Mouse (Mus musculus): ENCODE measurements around the gene Myrf.

The Myrf gene

DNA sequence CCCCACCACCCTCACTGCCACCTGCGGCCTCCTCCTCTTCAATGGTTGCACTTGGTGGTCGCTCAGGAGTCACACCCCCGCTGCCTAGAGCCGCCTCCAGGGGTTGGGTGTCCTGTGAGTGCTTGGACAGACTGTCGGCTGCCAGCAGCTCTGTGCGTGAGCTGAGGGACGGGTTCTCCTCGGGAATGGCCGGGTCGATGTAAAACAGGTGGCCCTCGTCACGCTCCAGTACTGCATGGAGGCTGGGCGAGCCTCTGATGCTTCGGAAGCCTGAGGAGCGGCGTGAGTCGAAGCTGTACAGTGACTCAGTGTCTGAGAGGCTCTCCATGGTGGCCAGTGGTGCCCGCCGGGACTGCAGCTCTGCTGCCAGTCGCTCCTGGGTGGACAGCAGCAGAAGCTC lies 7.6 kb upstream of the Myrf start:
- DNase-seq (ENCODE audit: extremely low spot score, low spot score): no peak

DNA sequence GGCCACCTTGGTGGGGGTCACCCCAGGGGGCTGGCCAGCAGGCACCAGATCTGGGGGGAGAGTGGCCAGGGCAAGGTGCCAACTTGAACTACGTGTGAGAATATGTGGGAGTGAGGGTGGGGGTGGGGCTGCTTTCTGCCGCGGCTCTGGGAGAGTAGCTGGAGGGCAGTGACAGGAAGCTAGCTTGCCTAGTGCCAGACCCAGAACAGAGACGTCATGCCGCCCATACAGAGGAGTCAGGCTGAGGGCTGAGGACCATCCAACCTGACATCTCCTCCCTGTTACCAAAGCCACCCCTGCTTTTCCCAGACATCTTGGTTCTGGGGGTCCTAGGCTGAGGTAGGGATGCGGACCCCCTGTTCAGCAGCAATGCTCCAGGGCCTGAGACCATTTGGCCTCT lies 6.6 kb upstream of the Myrf start:
- DNase-seq (ENCODE audit: extremely low spot score, low spot score): no peak

- peak; percentile 56 for DNase-seq (ENCODE audit: extremely low spot score, low spot score)
Measured at GRCm38 (mm10) chr19:10244183-10244582, 3.6 kb upstream of the Myrf start.

DNA sequence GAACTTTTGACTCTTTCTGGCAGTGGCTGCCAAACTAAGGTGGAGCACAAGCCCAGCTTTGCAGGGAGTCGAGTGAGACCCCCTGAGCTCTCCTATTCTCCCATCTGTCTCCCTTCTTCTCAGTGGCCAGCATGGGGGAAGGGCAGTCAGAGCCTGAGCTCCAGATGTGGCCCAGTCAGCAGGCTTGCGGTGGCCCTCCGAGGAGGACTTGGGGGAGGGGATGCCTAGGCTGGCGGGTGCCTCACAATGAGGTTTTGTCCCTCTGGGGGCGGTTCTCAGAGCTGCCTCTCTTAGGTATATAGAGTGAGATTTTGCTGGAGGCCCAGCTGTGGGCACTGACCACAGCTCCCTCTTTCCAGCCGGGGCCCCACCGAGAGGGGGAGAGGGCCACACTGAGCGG lies 2.4 kb upstream of the Myrf start:
- DNase-seq (ENCODE audit: extremely low spot score, low spot score): no peak

DNA sequence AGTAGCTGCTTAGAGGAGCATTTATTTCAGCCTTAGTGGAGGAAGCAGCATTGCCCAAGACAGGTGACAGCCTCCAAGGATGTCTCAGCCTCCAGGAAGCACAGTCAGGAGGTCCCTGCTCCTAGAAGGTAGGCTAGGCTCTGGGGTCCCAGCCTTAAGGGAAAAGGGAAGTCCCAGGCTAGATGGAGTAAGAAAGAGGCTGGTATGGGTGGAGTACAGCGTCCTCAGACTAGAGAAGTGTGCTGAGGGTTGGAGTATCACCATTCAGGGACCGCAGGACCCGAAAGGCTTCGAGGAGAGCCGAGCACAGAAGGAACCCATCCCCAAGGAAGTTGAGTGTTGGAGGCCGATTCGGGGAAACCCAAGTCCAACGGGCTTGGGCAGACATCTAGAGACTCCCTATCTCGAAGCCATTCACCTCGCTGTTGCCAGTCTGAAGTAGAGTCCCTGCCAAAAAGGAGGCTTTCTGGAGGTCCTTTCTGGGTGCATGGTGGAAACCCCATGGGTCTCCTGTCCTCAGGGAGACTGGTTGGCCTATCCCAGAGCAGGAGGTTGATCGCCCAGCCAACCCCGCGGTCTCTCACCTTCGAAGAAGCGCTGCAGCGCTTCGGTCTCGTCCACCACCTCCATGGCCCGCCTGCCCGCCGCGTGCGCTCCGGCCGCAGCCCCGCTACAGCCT lies 434 bp downstream of the Myrf start:
- DNase-seq (ENCODE audit: extremely low spot score, low spot score): no peak

GRCm38 (mm10) chr19:10239419-10239818 lies 1.1 kb downstream of the Myrf start:
- no peak for DNase-seq (ENCODE audit: extremely low spot score, low spot score)

GRCm38 (mm10) chr19:10238477-10238876 lies 2.1 kb downstream of the Myrf start:
- no peak for DNase-seq (ENCODE audit: extremely low spot score, low spot score)

DNA sequence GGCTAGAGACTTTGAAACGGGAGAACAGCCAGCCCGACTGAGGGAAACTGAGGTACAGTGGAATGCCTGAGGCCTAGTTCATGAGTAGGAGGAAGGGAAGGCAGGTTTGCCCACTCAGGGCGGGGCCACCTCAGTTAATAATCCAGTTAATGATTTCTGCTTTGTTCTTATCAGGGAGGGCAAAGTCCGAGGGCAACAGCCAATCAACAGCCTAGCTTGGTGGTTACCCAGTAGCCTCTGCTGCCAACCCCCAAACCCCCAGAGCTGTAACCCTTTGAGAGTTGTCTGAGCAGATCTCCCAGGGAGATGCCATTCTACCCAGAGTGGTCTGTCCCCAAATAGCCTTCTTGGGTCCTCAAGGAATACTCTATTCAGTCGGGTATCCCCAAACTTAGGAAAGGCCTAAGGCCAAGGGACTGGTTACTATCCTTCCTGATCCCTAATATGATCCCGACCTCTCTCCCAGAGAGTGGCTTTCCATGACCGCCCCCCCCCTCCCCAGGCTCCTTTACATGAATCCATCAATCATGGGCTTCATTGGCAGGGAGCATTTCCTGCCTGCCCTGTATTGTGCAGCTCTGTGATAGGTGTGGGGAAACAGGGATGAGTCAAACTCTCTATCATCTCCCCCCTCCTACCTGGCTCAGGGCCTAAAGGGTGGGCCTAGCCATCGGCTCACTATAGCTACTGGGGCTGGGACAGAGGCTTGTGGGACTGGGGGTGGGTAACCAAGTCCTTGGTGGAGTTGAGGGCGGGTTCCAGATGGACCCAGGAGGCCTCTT lies 4.6 kb downstream of the Myrf start:
- no peak for DNase-seq (ENCODE audit: extremely low spot score, low spot score)

DNA sequence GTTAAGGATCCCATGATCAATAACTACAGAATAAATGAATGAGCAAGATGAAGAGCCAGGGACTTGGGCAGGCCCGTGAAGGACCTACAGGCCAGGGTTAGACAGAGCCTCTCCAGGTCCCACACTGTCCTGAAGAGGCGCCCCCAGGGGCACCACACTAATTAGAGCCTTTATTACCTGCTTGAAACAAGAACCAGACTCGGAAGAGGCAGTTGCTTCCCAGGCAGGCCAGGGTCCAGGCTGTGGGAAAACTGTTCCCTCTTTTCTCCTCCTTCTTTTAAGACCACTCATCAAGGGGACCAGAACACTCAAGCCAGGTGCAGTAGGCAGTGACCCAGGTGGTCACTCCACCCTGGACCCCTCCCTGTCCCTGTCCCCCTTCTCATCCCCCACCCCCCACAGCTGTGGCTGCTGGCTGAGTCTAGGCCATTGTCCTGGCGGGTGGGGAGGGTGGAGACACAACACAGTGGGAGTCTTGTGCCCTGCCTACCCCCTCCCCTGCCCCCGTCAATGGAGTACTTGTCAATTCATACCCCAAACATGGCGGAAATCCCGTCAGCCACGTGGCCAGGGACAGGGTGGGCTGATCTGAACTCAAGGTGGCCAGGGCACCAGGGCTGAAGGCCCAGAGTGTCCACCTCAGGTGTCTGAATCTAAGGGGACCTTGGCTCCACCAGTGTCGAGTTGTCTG lies 8.1 kb downstream of the Myrf start:
- no peak for DNase-seq (ENCODE audit: extremely low spot score, low spot score)

DNA sequence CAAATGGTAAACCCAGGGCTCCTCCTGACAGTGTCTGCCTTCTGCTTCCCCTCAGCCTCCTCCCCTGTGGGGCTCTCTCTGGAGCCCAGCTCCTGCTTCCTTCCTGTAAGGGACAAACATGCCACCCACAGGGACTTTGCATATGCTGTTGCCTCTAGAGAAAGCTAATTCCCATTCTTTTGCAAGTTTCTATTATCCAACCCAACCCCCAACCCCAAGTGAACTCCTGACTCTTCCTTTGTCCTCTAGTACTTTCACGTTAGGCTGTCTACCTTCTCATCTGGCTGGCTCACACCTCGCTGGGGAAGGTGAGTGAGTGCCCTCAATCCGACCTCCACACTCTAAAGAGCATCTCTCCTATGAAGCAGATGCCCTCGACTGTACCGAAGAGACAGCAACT lies 8.7 kb downstream of the Myrf start:
- DNase-seq (ENCODE audit: extremely low spot score, low spot score): no peak

DNA sequence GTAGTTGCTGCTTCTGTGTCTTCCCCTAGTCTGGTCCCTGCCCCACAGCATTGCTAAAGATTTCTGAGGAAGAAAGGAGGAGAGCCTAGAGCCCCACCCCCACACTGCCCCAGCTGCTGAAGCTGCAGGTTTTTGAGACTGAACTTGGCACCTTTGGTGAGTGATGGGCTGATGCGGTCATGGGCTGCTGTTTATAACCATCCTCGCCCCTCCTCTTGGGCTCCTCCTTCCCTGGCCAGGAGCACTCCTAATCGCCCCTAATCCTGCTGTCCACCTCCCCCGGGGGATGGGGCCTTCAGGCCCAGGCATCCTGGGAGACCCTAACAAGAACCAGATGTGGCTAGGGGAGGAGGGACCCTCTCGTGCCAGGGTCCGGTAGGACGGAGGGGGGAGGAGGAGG lies 9.5 kb downstream of the Myrf start:
- DNase-seq (ENCODE audit: extremely low spot score, low spot score): peak; percentile 57

- DNase-seq (ENCODE audit: extremely low spot score, low spot score): no peak
Measured at GRCm38 (mm10) chr19:10225767-10226166, 14.8 kb downstream of the Myrf start.

- peak; percentile 47 for DNase-seq (ENCODE audit: extremely low spot score, low spot score)
Measured at GRCm38 (mm10) chr19:10224637-10225453, 15.7 kb downstream of the Myrf start.

GRCm38 (mm10) chr19:10223561-10223960 lies 17.0 kb downstream of the Myrf start:
- no peak for DNase-seq (ENCODE audit: extremely low spot score, low spot score)

GRCm38 (mm10) chr19:10222656-10223055 lies 17.9 kb downstream of the Myrf start:
- DNase-seq (ENCODE audit: extremely low spot score, low spot score): no peak

DNA sequence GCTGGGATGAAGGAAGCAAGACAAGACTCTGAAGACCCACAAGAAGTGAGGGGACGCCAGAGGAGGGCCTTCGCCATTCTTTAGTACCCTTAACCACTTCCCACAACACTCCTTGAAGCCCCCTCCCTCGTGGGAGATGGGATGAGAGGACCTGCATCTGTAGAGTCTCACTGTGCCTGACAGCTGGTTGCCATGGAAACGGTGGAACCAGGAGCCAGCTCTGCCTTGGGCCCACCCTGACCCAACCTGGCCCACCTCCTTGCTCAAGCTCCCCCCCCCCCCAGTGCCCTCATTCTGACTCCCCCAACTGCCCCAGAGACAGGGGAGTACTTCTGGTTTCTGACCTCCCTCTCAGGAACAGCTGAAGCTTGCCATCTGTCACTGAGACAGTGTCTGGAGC lies 19.0 kb downstream of the Myrf start:
- DNase-seq (ENCODE audit: extremely low spot score, low spot score): no peak

- DNase-seq (ENCODE audit: extremely low spot score, low spot score): no peak
Measured at GRCm38 (mm10) chr19:10219593-10219992, 21.0 kb downstream of the Myrf start.

DNA sequence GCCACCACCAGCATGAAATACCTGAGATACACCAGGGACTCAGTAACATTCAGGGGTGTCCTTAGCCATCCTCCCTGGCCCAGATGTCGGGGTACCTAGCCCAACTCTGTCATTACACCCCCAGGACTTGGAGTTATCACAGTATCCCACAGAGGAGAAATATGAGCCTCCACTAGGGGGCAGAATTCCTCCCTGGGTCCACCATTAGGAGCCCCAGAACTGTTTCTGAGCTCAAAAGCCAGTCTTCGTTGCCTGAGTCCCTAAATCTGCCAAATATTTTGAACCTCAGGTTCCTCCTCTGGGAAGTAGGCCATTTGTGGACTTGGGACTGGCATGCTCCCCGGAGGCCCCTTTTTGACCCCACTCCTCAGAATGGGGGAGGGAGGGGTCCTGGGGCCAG lies 21.4 kb downstream of the Myrf start:
- peak; percentile 47 for DNase-seq (ENCODE audit: extremely low spot score, low spot score)

GRCm38 (mm10) chr19:10216101-10216500 lies 24.4 kb downstream of the Myrf start:
- DNase-seq (ENCODE audit: extremely low spot score, low spot score): no peak

- DNase-seq (ENCODE audit: extremely low spot score, low spot score): no peak
Measured at GRCm38 (mm10) chr19:10213796-10214471, 26.6 kb downstream of the Myrf start.

GRCm38 (mm10) chr19:10210885-10211284 lies 29.7 kb downstream of the Myrf start:
- DNase-seq (ENCODE audit: extremely low spot score, low spot score): no peak

Measured in neural tube, embryonic 10.5 days (tissue).